Mouse (Mus musculus) bone marrow macrophage, adult 2 months (primary cell): ENCODE measurements at regions not wholly inside any gene's neighbourhood (a gene's known extent, or its start where the extent isn't known, plus 50 kb on each side); places are given as distances from the start of the nearest gene placed in this dataset.

ENCODE experiments used
- CTCF ChIP-seq: IDR thresholded peaks from 2 replicates; pipeline ENCODE4 v1.5.1; 2012; ENCODE audit warnings: low read depth, mild to moderate bottlenecking, low read length, moderate library complexity
- POLR2A ChIP-seq: IDR thresholded peaks from 2 replicates; pipeline ENCODE4 v1.6.1; 2012; ENCODE audit warnings: mild to moderate bottlenecking, low read depth, low read length, borderline replicate concordance

GRCm38 (mm10) chr14:25184042-25184441 is 274.9 kb upstream of the Zmiz1 start:
- no peak for TF ChIP-seq CTCF
- TF ChIP-seq POLR2A = no peak
